Mouse (Mus musculus) telencephalon, adult 2 months (tissue): ENCODE data around the gene Wfikkn1.

Source experiments
- DNase-seq: peaks from one replicate; pipeline ENCODE4 v3.0.0-alpha.2; 2011; ENCODE audit warnings: low read depth, low spot score

The Wfikkn1 gene

DNA sequence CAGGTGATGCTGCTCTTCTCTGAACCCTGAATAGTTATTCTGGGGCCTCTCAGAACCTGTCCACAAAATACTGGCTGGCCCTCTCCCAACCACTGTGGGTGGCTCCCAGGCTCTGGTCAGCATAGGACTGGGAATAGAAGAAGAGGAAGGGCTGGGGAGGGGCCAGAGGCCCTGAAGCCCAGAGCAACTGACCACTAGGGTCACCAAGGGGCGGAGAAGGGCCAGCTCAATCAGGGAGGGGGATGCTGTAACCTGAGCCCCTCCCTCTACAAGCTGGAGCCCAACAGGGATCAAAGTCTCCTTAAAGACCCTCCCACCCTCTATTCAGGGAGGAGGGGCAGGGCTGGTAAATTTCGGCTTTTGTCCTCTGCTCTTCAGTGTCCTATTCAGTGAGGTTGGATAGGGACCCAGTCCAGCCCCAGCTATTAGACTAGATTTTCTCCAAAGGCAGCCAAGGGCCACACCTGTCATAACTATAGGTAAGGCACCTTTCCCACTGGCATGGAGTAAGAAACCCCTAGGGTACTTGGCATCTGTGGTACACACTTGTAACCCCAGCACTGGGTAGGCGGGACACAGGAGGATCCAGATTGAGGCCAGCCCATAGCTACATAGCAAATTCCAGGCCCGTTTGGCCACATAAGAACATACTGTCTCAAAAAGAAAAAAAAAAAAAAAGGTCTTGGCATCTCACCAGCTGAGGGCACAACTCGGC is at the start of gene Wfikkn1:
Gene Wfikkn1 (minus strand): TSS at position 663 of the 715 bp plus-strand sequence.
- no peak for DNase-seq

DNA sequence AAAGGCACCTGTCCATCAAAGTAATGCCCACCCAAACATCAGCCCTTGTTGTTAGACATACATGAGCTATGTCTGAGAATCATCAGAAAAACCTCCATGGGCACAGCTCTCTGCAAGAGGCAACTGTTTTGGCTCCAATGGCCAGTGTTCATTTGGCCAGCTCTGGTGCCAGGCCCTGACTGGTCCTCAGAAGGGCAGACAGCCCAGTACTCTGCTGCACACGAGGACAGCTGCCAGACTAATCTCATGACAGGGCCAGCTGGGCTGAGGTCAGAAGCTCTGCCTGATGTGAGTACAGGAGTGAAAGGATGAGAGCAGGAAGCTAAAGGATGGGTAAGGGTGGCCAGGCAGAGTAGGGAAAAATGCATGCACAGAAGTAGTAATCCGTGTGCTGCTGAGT is 44.7 kb upstream of the Wfikkn1 start:
- peak; percentile 74 for DNase-seq

DNA sequence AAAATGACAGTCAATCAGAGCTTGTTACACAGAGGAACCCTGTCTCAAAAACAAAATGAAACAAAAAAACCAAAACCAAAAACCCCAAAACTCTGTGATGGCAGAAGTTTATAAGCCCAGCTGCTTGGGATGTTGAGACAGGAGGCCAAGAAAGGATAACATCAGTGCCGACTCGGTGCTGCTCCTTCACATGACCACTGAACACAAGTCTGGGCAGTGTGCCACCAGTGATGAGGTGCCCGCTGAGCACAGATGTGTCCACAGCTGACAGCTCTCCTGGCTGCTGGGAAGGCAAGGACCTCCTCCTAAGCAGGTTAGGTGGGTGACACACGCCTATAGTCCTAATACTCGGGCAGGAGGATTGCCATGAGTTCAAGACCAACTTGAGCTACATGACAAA is 41.5 kb upstream of the Wfikkn1 start:
- no peak for DNase-seq

DNA sequence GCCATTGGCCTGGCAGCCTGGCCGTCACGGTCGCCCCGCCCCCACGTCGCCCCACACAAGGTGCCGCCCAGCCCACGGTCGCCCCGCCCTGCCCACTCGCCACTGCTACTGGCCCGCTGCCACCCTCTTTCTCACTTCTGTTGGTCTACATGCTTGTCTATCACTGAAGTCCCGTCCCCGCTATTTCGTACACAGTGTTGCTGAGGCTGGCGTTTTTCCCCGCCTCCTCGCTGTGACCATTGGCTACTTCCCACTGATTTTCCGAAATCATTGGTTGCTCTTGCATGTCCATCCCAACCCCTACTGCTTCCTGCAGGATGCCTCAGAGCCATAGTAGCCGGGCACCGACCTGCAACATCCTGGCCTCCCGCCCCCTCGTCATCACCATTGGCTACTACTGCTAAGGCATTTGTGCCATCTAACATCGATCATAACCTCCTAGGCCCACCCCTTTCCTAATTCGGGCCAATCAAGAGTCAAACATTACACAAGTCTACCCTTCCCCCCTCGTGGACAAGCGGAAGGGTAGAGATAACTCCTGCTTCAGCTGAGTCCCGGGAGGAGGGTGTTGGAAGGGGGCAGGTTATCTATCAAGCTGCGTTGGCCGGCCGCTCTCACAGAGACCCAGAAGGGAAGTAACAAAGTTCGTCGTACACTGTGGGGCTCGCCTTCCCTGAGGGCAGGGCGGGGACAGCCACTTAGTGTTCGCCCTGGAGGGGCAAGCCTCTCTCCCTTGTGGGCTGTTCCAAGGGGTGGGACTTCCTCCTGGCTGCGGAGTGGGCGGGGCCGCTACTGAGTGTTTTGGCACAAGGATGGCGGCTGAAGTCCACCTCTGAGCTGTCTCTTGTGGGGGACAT is 39.4 kb upstream of the Wfikkn1 start:
- DNase-seq, result peak; percentile 100

DNA sequence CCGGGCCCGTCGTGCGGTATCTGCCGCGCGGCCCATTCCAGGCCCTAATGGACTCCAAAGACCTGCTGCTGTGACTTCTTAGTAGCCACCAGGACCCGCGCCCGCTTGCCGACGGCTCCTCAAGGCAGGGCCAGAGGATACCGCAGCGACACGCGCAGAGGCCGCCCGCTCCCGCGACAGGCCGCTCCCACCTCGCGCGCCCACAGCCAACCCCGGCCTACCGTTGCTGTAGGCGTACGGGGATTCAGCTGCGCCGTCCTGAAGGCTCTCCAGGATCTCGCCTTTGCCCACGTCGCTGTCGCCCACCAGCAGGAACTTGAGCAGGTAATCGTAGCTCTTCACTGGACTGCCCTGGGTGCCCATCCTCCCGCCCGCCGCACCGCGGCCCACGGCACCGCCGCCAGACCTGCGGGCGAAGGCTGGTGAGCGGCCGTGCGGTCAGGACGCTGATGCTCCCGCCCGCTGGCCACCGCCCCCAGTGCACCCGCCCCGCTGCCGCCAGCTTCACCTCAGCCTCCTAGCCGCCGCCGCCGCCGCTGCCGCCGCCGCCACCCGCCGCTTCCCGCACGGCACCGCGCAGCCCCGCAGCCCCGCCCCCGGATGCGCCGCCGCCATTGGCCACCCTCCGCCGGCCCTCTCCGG is 38.6 kb upstream of the Wfikkn1 start, which contains the start of gene Rab40c:
Gene Rab40c (minus strand): TSS at position 584 of the 642 bp plus-strand sequence.
- DNase-seq, result no peak

DNA sequence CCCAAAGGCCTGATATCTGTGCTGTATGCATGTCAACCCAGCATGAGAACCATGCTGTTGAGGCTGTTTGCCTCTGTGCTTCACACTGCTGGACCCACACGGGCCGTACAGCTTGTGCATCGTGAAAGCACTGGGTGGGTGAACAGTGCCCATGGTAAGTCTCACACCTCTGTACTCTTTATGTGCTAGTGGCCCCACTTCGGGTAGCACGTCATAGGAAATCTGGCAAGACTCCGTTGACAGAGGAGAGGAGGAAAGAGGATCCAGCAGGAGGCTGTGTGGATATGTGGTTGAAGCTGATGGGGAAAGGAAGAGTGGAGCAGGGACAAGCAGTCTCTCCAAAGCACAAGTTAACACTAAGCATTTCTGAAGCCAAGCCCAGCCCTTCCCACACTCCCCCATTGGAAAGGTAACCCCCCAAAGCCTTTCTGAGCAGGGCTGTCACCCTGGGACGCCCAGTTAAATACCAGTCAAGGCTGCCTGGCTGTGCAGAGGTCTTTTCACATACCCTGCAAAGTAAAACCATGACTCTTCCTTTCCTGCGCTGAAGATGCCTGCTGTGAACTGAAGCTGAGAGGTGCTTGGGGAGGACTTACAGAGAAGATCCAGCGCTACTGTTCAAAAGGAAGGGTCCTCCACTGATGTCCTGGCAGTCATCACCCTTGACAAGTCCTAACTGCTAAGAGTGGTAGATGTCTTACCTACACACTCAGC is 37.5 kb upstream of the Wfikkn1 start:
- no peak for DNase-seq

DNA sequence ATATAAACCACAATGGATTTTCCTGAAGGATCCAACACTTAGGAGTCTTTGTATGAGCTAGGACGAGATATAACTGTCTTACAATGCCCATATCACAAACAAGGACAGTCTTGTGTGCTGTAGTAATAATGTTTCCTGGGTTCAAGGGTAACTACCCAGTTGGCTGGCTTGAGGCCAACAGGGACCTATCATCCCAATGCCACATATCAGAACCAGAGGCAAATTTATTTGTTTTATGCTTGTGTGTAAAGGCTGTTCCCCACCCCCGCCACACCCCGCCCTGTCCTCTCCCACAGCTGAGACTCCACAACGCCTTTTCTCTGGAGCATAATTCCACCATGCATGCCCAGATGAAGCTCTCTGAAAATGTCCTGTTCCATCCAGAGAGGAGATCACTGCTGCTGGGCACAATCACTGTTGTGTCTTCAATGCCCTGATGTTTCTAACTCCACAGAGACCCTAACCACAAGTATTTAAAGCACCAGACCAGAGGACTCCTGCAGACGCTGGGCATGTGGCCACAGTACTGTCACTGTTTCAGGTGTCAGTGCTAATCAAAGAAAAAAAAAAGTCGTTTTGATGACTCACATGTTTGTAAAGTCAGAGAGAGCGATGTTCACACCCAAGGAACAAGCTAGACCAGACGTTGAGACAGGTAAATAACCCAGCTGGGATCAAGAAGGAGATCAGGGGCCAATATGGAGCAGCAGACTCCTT is 36.4 kb upstream of the Wfikkn1 start:
- DNase-seq, result no peak

DNA sequence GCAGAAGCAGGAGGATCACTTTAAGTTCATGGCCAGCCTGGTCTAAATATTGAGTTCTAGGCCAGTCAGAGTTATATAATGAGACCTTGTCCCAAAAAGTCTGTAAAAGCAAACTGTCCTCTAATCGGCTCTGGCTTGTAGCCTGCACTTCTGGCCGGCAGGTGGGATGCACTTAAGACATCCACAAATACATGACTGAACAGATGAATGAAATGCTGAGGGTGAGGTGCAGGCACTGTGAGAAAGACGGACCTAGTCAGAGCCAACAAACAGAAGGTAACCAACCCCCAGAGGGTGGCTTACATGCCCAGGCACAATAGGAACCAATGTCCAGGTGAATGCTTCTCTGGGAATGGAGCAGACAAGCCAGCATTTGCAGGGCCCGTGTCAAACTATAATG is 33.6 kb upstream of the Wfikkn1 start:
- DNase-seq, result no peak

DNA sequence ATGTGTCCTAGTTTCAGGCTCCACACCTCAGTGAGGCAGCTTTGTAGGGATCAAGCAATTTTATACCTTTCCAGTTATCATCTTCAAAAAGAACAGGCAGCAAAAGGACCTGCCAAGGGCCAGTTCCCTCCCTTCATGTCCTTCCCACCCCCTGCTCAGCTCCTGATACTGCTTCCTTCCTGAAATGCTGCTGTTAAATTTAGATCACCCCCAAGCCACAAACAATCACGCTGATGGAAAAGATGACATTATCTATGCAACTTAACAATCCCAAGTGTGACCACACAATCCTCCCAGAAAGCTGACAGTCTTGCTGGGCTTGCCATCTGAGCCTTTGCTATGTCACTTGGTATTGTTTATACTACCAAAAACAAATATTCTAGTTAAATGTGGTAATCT is 33.2 kb upstream of the Wfikkn1 start:
- no peak for DNase-seq

DNA sequence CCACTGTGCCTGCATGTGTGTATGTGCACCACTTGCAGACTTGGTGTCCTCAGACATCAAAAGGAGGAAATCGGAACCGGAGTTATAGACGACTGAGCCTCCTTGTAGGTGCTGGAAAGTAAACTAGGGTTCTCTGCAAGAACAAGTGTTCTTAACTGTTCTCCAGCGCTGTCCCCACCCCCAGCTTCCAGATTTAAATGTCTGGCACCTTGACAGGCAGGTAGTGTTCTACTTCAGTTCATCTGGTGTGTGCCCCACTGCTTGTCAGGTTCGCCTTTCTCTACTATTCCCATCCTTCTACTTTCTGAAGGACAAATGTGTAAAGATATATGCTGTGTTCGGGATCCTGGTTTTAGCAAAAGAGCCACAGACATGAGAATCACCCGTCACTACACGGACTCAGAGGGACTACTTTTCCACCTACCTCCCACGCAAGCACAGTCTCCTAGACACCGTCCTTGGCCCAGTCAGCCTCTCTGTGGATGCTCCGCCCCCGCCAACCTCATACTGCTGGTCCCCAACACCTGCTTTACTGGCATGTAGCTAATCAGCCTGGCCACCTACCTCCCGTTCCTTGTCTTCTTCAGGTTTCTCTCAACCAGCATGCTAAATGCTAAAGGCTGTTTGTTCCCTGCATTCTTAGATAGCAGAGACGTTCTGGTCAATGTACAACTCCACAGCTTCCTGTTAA is 32.7 kb upstream of the Wfikkn1 start:
- DNase-seq, result peak; percentile 79

DNA sequence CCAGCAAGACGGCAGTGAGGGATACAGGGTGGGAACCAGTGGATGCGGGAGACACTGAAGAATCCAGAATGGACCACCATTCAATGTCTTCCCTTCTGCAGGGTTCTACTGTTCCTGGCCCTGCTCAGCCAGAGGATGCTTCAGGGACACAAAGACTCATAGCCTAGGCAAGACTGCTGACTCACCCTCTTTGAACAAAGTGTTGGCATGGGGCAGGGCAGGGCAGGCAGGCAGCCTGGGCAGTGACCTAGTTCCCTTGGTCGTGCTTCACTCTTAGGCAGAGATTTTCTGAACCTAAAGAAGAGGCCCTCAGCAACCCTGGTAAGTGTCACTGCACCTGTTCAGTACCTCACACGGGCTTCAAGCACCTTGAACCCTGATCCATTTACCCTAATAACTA is 31.2 kb upstream of the Wfikkn1 start:
- DNase-seq, result no peak

DNA sequence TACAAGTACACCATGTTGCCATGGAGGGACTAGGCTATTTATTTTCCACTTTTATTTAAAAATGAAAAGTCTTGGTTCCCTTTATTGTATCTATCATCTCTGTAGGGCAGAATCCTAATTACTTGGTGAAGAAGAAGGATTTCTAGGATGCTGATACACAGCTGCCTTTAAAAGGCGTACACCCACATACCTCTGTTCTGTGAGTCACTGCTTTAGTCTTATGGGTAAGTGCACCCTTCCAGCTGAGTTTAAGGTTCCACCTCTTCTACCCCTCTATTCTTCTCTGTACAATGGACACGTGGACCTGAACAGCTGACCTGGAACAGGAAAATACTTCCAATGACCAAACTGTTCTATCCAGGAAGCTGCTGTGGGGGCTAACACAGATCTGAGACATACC is 27.0 kb upstream of the Wfikkn1 start:
- DNase-seq, result peak; percentile 42

DNA sequence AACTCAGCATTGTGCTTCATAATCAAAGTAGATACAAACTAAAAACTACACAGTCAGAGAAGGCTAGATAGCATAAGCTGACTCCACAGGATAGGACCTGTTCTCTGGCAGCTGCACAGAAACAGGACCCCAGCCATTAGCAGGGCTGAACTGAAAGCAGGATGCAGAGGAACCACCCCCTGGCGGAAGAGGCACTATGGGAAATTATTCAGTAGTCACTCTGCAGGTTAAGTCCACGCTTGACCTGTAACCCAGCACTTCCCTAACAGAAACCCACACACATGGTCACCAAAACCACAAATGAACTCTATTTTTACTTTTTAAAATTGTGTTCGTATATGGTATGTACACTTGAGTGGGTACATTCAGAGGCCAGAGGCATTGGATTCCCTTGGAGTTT is 22.4 kb upstream of the Wfikkn1 start:
- no peak for DNase-seq

DNA sequence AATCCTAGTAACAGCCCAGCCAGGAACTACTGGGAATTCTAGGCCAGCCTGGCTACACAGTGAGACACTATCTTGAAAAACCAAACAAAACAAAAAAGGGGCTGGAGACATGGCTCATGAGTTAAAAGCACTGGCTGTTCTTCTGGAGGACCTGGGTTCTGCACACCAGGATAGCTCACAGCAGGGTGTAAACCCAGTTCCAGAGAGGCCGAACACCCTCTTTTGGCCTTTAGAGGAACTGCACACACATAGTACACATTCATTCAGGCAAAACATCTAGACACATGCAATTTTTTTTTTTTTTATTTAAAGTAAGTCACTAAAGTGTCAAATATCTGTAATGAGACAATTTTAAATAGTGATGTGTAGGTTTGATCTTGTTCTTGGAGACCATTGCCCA is 19.5 kb upstream of the Wfikkn1 start:
- no peak for DNase-seq

DNA sequence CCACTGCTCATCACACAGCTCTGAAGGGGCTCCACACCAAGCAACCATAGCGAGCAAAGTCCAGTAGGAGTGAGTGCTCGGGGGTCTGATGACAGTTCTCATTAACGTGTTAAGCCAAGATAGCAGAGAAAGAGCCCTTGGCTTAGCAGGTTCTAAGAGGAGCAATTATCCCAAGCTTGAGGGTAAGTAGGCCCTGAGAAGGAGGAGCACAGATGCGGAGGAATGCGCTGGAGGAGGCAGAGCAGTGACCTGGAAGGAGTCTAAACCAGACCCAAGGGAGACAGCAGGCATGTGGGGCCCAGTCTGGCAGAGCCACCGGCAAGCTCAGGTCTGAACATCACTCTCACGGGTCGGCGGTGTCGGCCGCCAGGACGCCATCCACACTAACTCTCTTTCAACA is 15.2 kb upstream of the Wfikkn1 start:
- no peak for DNase-seq

DNA sequence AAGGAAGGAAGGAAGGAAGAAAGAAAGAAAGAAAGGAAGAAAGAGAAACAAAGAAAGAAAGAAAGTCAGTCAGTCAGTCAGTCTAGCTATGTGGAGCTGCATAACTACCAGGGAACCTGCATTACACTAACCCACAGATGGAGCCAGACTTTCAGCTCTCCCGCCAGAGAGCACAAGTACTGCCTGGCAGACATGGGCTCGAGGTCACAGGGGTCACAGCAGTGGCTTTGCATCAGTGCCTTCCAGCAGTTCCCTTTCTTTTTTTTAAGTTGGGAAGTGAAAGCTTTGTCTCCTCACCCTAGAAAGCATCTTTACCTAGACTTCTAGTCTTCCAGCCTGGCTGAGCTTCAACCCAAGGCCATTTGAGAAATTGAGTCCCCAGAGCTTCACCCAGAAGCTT is 14.8 kb upstream of the Wfikkn1 start:
- DNase-seq, result no peak

DNA sequence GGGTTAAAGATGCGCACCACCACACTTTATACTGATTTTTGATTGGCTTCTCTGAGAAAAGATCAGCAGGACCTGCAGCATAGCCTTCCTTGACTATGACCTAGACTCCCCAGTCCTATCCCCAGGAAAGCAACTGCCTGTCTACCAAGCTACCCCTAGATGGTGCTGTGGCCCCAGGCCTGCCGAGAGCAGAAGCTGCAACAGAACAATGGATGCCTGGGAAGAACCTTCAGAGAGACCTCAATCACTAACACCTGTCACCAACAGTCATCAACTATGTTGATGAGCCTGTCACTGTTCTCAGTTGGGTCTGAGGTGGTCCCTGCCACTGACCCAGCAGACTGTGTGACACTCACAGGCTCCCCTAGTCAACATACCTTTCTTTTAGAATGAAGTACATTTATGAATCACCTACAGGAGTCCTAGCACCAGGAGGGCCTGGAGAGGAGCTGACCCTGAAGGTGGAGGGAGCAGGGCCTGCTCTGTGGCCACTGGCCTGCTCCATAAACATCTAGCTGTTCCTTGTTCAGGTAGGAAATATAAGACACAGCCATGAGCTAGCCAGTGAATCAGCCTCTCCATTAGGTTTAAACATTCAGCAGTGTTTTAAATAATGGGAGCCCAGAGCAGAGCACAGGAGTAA is 13.4 kb upstream of the Wfikkn1 start:
- DNase-seq, result peak; percentile 46

DNA sequence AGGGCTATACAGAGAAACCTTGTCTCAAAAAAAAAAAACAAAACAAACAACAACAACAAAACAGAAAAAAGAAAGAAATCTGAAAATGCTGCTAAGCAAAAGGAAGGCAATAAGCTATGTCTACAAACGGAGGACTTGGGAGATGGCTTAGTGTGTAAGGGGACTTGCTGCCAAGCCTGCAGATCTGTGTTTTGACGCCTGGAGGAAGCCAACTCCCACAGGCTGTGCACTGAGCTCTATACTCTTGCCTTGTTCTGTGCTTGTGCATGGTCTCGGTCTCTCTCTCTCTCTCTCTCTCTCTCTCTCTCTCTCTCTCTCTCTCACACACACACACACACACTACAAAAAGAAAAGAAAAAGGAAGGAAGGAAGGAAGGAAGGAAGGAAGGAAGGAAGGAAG is 8.2 kb upstream of the Wfikkn1 start:
- DNase-seq, result peak; percentile 60

DNA sequence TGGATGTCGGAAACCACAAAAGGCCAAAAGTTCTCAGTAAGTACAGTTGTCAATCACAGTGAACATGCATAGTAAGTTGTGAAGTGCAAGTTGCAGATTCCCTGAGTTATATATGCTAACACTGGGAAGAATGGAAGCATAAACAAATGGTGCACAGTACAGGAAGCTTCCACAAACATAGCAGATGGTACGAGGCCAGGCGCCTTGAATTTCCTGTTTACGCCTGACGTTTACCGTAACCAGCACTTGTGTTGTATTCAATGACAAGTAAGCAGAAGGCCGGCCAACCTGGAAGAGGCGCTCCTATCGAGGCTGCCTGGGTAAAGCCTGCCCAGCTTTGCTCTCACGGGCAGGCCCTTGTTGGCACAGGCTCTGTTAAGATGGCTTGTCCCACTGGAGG is 6.8 kb upstream of the Wfikkn1 start:
- no peak for DNase-seq

DNA sequence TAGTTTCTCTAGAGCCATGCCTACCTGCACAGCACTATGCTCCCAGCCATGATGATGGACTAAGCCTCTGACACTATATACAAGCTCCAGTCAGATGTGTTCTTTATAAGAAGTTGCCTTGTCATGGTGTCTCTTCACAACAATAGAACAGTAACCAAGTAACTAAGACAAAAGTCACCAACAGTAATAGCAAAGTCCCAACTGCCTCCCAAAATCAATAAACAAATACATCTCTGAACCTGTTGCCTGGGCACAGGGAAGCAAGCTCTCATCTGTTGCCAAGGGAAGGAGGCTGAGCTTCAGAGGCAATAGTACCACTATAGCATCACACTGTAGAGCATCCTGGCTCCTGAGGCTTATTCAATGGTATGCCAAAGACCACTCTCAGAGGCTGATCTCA is 6.1 kb upstream of the Wfikkn1 start:
- DNase-seq, result no peak
